In the genomic region with DNA sequence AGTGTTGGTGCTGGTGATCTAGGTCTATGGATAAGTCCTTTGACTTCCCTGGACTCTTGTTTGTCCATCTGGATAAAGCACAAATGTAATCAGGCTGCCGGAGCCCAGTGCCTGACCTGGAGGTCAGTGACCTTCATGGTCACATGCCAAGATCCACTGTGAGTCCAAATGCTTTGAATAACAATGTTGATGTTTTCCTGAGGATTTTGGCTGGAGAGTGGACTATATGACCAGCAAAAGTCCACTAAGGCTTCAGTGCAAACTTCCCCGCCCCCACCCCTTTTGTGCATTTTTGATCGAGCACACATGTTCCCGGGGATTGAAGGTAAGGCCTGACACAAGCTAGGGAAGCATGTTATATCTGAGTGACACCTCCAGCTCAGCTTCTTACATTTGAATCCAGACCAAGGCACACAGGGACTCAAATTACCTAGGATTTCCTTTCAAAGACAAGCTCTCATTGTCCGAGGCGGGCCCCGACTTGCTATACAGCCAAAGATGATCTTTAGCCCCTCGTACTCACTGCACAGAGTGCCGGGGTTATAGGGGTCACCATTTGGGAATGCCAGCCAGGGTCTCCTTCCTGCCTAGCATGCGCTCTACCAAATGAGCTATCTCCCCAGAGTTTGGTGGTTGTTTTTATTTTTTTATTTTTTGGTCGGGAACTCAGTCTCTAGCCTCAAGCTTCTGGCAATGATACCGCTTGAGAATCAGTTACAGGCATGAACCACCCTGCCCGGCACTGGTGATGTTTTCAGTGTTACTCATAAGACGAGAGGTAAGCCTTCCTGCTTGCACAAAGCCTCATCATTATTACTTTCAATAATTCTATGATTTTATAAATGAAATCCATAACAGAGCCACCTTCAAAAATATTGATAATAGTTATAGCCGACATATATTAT, we compare ENCODE assay signal across 11 mouse cellular contexts. TPM values are rescaled to one million over a fixed set of nuclear protein-coding genes. Genes with fewer than 3 reads are reported as not detected.
DNase-seq lines count a peak whose midpoint lies in the region; ATAC-seq and TF ChIP-seq lines count a peak whose summit lies in the region.
"Had no signal": no experiment of that assay in that cellular context is flagged by ENCODE, and none has a peak within 500 bp of the region (broad histone marks: within the 10 kb centered on the region; RNA-seq: fewer than 3 reads in every experiment).

No protein-coding gene starts in this region.

- H3K4me1 ChIP-seq in forebrain, embryonic 10.5 days, result peaks cover 21% of the 10 kb centered on the region
- no peaks in the 10 kb centered on the region for H3K4me1 ChIP-seq in forebrain, embryonic 14.5 days (ENCODE audit: control insufficient read depth, insufficient read depth, low read length)
- 0 out of 2 replicates have a peak, but pooled peaks cover 4% of the 10 kb centered on the region for H3K4me1 ChIP-seq in kidney, postnatal 0 days (replicated peaks; ENCODE audit: insufficient read depth, low read length)
- H3K4me1 ChIP-seq in forebrain, embryonic 13.5 days, result no peaks in the 10 kb centered on the region

- no peak overlapping the region for H3K4me2 ChIP-seq in forebrain, embryonic 14.5 days (ENCODE audit: low read length)
- H3K4me2 ChIP-seq in kidney, postnatal 0 days (ENCODE audit: low read length), result no peak overlapping the region
- H3K4me2 ChIP-seq in forebrain, embryonic 13.5 days, result no peak overlapping the region
- H3K4me2 ChIP-seq: limb, embryonic 12.5 days had no signal

- H3K27ac ChIP-seq in forebrain, embryonic 10.5 days, result peak overlapping the region; percentile 54
- H3K27ac ChIP-seq in forebrain, embryonic 14.5 days (ENCODE audit: low read depth, low read length), result no peak overlapping the region
- no peak overlapping the region for H3K27ac ChIP-seq in kidney, postnatal 0 days
- no peak overlapping the region for H3K27ac ChIP-seq in forebrain, embryonic 13.5 days
- H3K27ac ChIP-seq: hindbrain, postnatal 0 days; limb, embryonic 12.5 days had no signal

- no peaks in the 10 kb centered on the region for H3K9me3 ChIP-seq in forebrain, embryonic 10.5 days
- H3K9me3 ChIP-seq in forebrain, embryonic 14.5 days (replicated peaks; ENCODE audit: control insufficient read depth, low read length), result no peaks in the 10 kb centered on the region
- no peaks in the 10 kb centered on the region for H3K9me3 ChIP-seq in kidney, postnatal 0 days (replicated peaks; ENCODE audit: low read length)
- no peaks in the 10 kb centered on the region for H3K9me3 ChIP-seq in forebrain, embryonic 13.5 days (replicated peaks)
- H3K9me3 ChIP-seq: limb, embryonic 12.5 days had no signal

- H3K27me3 ChIP-seq in forebrain, embryonic 10.5 days (ENCODE audit: poor library complexity, severe bottlenecking), result no peaks in the 10 kb centered on the region
- no peaks in the 10 kb centered on the region for H3K27me3 ChIP-seq in forebrain, embryonic 14.5 days (replicated peaks; ENCODE audit: control insufficient read depth, insufficient read depth, low read length)
- H3K27me3 ChIP-seq in kidney, postnatal 0 days (ENCODE audit: insufficient read depth, low read length), result no peaks in the 10 kb centered on the region
- H3K27me3 ChIP-seq in forebrain, embryonic 13.5 days, result no peaks in the 10 kb centered on the region
- H3K27me3 ChIP-seq: limb, embryonic 12.5 days had no signal

- H3K4me3 ChIP-seq in forebrain, embryonic 10.5 days, result no peak overlapping the region
- no peak overlapping the region for H3K4me3 ChIP-seq in forebrain, embryonic 14.5 days (ENCODE audit: low read depth, low read length)
- H3K4me3 ChIP-seq in kidney, postnatal 0 days (replicated peaks; ENCODE audit: low read depth, low read length), result no peak overlapping the region
- no peak overlapping the region for H3K4me3 ChIP-seq in forebrain, embryonic 13.5 days
- H3K4me3 ChIP-seq: limb, embryonic 12.5 days had no signal

- ATAC-seq in forebrain, embryonic 14.5 days, result no peak
- ATAC-seq in kidney, postnatal 0 days (replicated peaks; ENCODE audit: low FRiP score, low read depth), result peak; percentile 36; the same call in 1 of the 2 replicates
- no peak for ATAC-seq in forebrain, embryonic 13.5 days
- ATAC-seq: hindbrain, postnatal 0 days had no signal

- H3K36me3 ChIP-seq in forebrain, embryonic 10.5 days (replicated peaks), result no peaks in the 10 kb centered on the region
- no peaks in the 10 kb centered on the region for H3K36me3 ChIP-seq in forebrain, embryonic 14.5 days (ENCODE audit: control insufficient read depth, insufficient read depth, low read length)
- no peaks in the 10 kb centered on the region for H3K36me3 ChIP-seq in kidney, postnatal 0 days (ENCODE audit: insufficient read depth, low read length)
- no peaks in the 10 kb centered on the region for H3K36me3 ChIP-seq in forebrain, embryonic 13.5 days (ENCODE audit: poor library complexity, severe bottlenecking)
- H3K36me3 ChIP-seq: limb, embryonic 12.5 days had no signal

- 47% methylated on average over 15 of the region's 15 CpGs for WGBS in forebrain, embryonic 10.5 days
- 71% methylated on average over 15 of the region's 15 CpGs for WGBS in forebrain, embryonic 14.5 days
- 49% methylated on average over 15 of the region's 15 CpGs for WGBS in kidney, postnatal 0 days
- WGBS in forebrain, embryonic 13.5 days, result 61% methylated on average over 15 of the region's 15 CpGs

- no peak overlapping the region for H3K9ac ChIP-seq in forebrain, embryonic 14.5 days (ENCODE audit: low read length)
- no peak overlapping the region for H3K9ac ChIP-seq in kidney, postnatal 0 days (ENCODE audit: low read depth, low read length)
- H3K9ac ChIP-seq in forebrain, embryonic 13.5 days, result no peak overlapping the region
- H3K9ac ChIP-seq: limb, embryonic 12.5 days had no signal

- DNase-seq in forebrain, embryonic 10.5 days (ENCODE audit: extremely low spot score, low spot score), result no peak
- no peak for DNase-seq in forebrain, embryonic 14.5 days (ENCODE audit: low spot score)
- DNase-seq in 3134 (ENCODE audit: extremely low read depth, insufficient read length, low spot score), result peak; percentile 50
- DNase-seq in embryo, embryonic 9.5 days (ENCODE audit: extremely low spot score), result peak; percentile 68
- DNase-seq in kidney, postnatal 0 days (ENCODE audit: low spot score), result peak; percentile 51
- no peak for DNase-seq in urinary bladder, postnatal 10 days (ENCODE audit: low spot score)
- DNase-seq in left cerebral cortex, adult 8-10 months (ENCODE audit: low spot score in 2 of 2), result no peak
- DNase-seq: cerebellum, adult 11-12 months had no signal

- no peak for TF ChIP-seq CTCF in kidney, postnatal 0 days (IDR thresholded peaks at IDR 0.05; ENCODE audit: low read depth)

RNA-seq across cellular contexts. Expression of a gene that starts 47.3 kb away (rescaled TPM):
- 843 and 904 TPM in 2 replicates for polyA plus RNA-seq in forebrain, embryonic 10.5 days (2016; fragmentation: Nextera tagmentation; extraction: Ambion mirVana)
- 691 and 743 TPM in 2 replicates for polyA plus RNA-seq in forebrain, embryonic 14.5 days (2014; fragmentation: Nextera tagmentation; extraction: Ambion mirVana)
- polyA plus RNA-seq in kidney, postnatal 0 days (2015; fragmentation: Nextera tagmentation; extraction: Ambion mirVana), result 444 and 480 TPM in 2 replicates
- total RNA-seq in left cerebral cortex, adult 8-10 months (2022), result 100 to 1,000 TPM in 1 of 4 experiments, 10 to 100 TPM in 3; 69.4 to 104 (median 78.6) TPM
- polyA plus RNA-seq in forebrain, embryonic 13.5 days (2015; fragmentation: Nextera tagmentation; extraction: Ambion mirVana), result 770 and 773 TPM in 2 replicates

Comparison
In these comparisons a context has a peak if more than half of its experiments do, and no peak if none do; other contexts are left out.
1. DNase-seq: peak in 3134 (single experiment), embryo, embryonic 9.5 days (single experiment) and kidney, postnatal 0 days (single experiment); none in forebrain, embryonic 10.5 days (single experiment), forebrain, embryonic 14.5 days (single experiment), urinary bladder, postnatal 10 days (single experiment) and left cerebral cortex, adult 8-10 months (0 of 2).